Mouse (Mus musculus): ENCODE measurements around the gene Tbx5. TPM values are rescaled to one million over a fixed set of nuclear protein-coding genes. Genes with fewer than 3 reads are reported as not detected.

Tbx5 gene
- total and polyA plus RNA-seq, 2 experiments from 2014 or later = 0.10 TPM; not detected in 1

DNA sequence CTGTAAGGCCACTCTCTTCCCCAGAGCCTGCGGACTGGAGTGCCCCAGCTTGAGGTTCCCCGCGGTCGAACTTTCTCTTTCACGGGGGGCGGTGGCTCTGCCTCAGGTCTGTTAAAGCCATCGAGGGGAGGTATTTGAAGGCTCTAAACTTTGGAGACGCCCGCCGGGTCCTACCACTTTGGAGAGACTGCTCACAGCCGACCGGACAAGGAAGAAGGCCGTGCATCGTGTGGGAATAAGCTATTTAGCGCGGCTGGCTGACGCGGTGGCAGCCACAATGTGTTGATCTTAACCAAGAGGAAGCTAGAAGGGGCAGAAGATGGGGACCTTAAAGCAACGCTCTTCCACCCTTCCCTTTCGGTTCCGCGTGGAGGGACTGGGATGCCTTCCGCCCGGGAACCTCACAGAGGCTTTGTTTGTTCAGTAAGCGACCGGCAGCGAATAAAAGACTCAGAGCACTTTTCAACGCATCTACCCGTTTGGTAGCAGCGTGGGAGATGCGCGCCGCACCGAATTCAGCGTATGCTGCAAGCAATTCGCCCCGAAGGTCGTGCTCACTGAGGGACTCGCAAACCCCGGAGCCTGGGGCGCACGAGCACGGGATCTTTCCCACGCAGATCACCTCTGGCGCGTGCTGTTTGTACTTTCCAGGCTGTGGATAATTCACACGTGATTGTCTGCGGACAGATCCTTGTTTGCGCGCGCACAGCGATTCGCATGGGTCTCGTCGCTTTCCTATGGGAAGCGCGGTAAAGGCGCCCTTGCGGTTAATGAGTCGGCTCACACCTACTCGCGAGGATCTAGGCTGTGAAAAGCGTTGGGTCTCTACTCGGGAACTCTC lies 28.8 kb upstream of the Tbx5 start:
- no peaks in the 10 kb centered on the region for H3K4me1 ChIP-seq (ENCODE audit: insufficient read depth)
- no peak for ATAC-seq
- H3K4me2 ChIP-seq (ENCODE audit: low read depth) = no peak overlapping the region
- H3K27me3 ChIP-seq (ENCODE audit: insufficient read depth, low read length) = peaks cover 100% of the 10 kb centered on the region
- 2% methylated on average over 64 of the region's 64 CpGs for WGBS
- H3K9me3 ChIP-seq (ENCODE audit: low read length) = no peaks in the 10 kb centered on the region
- TF ChIP-seq CTCF (IDR thresholded peaks at IDR 0.05; ENCODE audit: low read depth) = no peak
- no peak overlapping the region for H3K9ac ChIP-seq
- no peaks in the 10 kb centered on the region for H3K36me3 ChIP-seq (ENCODE audit: insufficient read depth)
- peak; percentile 30 for DNase-seq
- H3K4me3 ChIP-seq (ENCODE audit: low read depth, low read length) = no peak overlapping the region
- H3K27ac ChIP-seq (ENCODE audit: low read depth, low read length) = no peak overlapping the region

DNA sequence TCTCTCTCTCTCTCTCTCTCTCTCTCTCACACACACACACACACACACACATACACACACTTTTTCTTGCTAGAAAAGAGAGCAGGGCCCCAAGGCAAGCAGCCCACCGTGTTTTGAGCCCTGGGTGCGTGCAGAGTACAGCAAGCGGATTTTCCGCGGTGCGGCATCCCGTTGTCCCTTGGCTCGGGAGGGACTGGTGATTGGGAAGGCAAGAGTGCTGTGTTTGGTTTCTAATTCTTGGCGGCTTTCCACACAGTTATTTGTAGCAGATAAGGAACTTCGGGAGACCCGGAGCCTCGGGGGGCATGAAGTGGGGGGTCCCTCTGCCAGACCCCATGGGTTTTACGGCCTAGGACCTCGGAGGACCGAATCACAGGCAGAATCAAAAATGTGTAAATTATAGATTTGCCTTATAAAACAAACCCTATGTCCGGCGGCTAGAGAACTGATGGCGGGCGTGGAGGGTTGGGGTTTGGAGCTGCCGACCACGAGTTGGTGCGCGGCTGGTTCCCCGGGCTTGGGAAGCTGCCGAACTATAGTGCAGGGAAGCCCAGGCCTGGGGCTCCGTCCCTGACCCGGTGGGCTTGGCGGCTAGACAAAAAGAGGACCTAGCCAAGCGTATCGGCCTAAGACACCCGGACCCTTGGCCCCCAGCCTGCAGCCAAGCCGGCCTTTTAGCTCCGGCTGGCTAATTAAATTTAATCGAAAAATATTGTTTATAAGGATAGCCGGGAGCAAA lies 28.0 kb upstream of the Tbx5 start:
- H3K9me3 ChIP-seq (ENCODE audit: low read length) = no peaks in the 10 kb centered on the region
- 2% methylated on average over 35 of the region's 35 CpGs for WGBS
- H3K36me3 ChIP-seq (ENCODE audit: insufficient read depth) = no peaks in the 10 kb centered on the region
- no peaks in the 10 kb centered on the region for H3K4me1 ChIP-seq (ENCODE audit: insufficient read depth)
- H3K27me3 ChIP-seq (ENCODE audit: insufficient read depth, low read length) = peaks cover 100% of the 10 kb centered on the region
- H3K9ac ChIP-seq = no peak overlapping the region
- ATAC-seq (no peak), DNase-seq (no peak)
- no peak overlapping the region for H3K4me3 ChIP-seq (ENCODE audit: low read depth, low read length)
- no peak overlapping the region for H3K4me2 ChIP-seq (ENCODE audit: low read depth)
- H3K27ac ChIP-seq (ENCODE audit: low read depth, low read length) = no peak overlapping the region
- TF ChIP-seq CTCF (IDR thresholded peaks at IDR 0.05; ENCODE audit: low read depth) = no peak

DNA sequence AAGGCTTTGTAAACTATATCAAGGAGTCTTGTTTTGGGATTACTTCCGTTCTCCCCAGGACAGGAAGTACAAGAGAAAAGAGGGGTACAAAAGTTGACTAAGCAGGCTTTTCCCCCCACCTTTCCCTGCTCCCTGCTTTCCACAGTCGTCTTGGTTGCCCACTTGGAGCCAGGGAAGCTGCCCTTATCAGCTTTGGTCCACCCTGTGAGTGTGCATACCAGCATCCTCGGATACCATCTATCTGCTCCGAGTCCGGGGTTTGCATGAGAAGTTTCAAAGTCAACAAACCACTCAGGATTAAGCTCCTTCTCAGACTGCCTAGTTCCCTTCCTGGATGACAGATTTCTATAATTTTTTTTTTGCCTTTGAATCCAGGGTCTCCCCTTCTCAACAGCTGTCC lies 26.8 kb upstream of the Tbx5 start:
- H3K9me3 ChIP-seq (ENCODE audit: low read length) = no peaks in the 10 kb centered on the region
- H3K4me1 ChIP-seq (ENCODE audit: insufficient read depth) = no peaks in the 10 kb centered on the region
- H3K36me3 ChIP-seq (ENCODE audit: insufficient read depth) = no peaks in the 10 kb centered on the region
- WGBS = 3% methylated on average over 5 of the region's 5 CpGs
- no peak overlapping the region for H3K9ac ChIP-seq
- ATAC-seq = no peak
- H3K4me3 ChIP-seq (ENCODE audit: low read depth, low read length) = no peak overlapping the region
- no peak for DNase-seq
- no peak overlapping the region for H3K27ac ChIP-seq (ENCODE audit: low read depth, low read length)
- no peak overlapping the region for H3K4me2 ChIP-seq (ENCODE audit: low read depth)
- peaks cover 100% of the 10 kb centered on the region for H3K27me3 ChIP-seq (ENCODE audit: insufficient read depth, low read length)
- TF ChIP-seq CTCF (IDR thresholded peaks at IDR 0.05; ENCODE audit: low read depth) = no peak

DNA sequence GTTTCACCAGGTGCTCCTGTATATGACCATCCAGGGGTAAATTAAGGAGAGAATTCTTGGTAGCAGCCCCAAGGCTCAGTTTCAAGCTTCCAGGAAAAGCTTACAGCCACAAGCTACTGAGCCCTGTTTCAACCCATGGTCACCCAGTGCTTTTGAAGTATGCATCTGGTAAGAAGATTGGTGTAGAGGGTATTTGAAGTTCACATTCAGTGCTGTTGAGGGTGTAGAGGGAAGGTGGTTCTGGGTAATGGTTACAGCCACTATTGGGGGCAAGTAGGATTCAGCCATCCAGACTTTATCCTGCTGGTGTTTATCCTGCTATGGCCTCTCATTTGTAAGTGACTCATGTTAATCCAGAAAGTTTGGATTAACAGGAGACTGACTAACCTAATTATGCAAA lies 26.0 kb upstream of the Tbx5 start:
- ATAC-seq (no peak), DNase-seq (no peak)
- Histone ChIP-seq H3K4me3 (ENCODE audit: low read depth, low read length) (no peak overlapping the region), H3K27me3 (ENCODE audit: insufficient read depth, low read length) (peaks cover 99% of the 10 kb centered on the region), H3K27ac (ENCODE audit: low read depth, low read length) (no peak overlapping the region), H3K9ac (no peak overlapping the region), H3K4me2 (ENCODE audit: low read depth) (no peak overlapping the region), H3K9me3 (ENCODE audit: low read length) (no peaks in the 10 kb centered on the region), H3K36me3 (ENCODE audit: insufficient read depth) (no peaks in the 10 kb centered on the region), H3K4me1 (ENCODE audit: insufficient read depth) (no peaks in the 10 kb centered on the region)
- no peak for TF ChIP-seq CTCF (IDR thresholded peaks at IDR 0.05; ENCODE audit: low read depth)

DNA sequence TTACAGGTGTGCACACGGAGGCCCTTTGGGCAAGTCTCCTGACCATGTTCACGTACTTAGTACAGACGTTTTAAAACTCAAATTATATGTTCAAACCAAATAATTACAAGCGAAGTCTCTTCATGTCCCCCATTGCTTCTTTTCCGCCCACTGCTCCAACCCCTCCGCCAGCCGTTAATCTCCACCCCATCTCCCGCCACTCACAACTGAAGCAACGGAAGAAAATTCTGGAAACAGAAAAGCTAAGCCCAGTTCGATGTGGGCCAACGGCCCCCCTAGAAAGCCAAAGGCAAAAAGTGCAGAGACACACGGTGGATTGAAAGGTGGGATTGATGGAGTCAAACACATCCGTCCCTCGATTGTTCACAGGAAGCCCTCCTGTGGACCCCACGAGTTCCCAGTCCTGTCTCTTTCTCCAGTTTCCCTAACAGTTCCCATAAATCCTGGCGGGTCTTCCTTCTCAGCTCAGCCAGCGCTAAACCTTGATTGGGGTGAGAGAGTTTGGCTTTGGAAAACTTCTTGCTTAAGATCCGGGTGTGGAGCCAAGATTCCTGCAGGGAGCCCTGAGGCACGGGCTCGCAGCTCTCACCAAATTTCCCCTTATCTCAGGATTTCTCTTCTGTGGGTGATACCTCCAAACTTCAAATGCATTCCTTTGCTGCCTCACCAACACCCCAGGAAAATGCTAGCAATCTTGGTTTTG lies 24.8 kb upstream of the Tbx5 start:
- Histone ChIP-seq H3K27me3 (ENCODE audit: insufficient read depth, low read length) (peaks cover 93% of the 10 kb centered on the region), H3K4me3 (ENCODE audit: low read depth, low read length) (no peak overlapping the region), H3K9ac (no peak overlapping the region), H3K4me1 (ENCODE audit: insufficient read depth) (no peaks in the 10 kb centered on the region), H3K9me3 (ENCODE audit: low read length) (no peaks in the 10 kb centered on the region), H3K27ac (ENCODE audit: low read depth, low read length) (no peak overlapping the region), H3K4me2 (ENCODE audit: low read depth) (no peak overlapping the region), H3K36me3 (ENCODE audit: insufficient read depth) (no peaks in the 10 kb centered on the region)
- no peak for TF ChIP-seq CTCF (IDR thresholded peaks at IDR 0.05; ENCODE audit: low read depth)
- WGBS = 1% methylated on average over 20 of the region's 20 CpGs
- ATAC-seq (no peak), DNase-seq (no peak)

DNA sequence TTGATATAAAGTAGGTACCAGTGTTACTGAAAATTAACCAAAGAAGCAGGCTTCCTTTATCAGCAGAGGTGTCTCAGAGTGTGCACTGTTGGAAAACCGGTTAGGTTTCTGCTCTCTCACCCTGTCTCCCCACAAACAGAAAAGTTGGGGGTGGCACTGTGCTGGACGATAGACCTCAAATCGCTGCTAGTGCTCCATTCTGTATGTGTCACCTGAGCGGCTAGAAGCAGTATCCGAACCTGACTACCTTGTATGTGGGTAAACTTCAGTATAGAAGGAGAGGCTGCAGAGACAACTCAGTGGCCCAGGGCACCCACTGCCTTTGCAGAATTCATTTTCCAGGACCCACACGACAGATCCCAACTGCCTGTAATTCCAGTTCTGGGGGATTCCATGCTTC lies 23.8 kb upstream of the Tbx5 start:
- TF ChIP-seq CTCF (IDR thresholded peaks at IDR 0.05; ENCODE audit: low read depth) = no peak
- DNase-seq (no peak), ATAC-seq (no peak)
- no peaks in the 10 kb centered on the region for H3K36me3 ChIP-seq (ENCODE audit: insufficient read depth)
- no peak overlapping the region for H3K9ac ChIP-seq
- H3K4me1 ChIP-seq (ENCODE audit: insufficient read depth) = no peaks in the 10 kb centered on the region
- 33% methylated on average over 6 of the region's 6 CpGs for WGBS
- H3K4me2 ChIP-seq (ENCODE audit: low read depth) = no peak overlapping the region
- no peak overlapping the region for H3K4me3 ChIP-seq (ENCODE audit: low read depth, low read length)
- peaks cover 87% of the 10 kb centered on the region for H3K27me3 ChIP-seq (ENCODE audit: insufficient read depth, low read length)
- H3K9me3 ChIP-seq (ENCODE audit: low read length) = no peaks in the 10 kb centered on the region
- no peak overlapping the region for H3K27ac ChIP-seq (ENCODE audit: low read depth, low read length)
